Mouse (Mus musculus) spleen, postnatal 4 days (tissue): ENCODE data around the gene Parp9.
"Not testable (repeated sequence)": the region's sequence is repeated elsewhere in the genome, so short reads cannot be mapped to it uniquely, and the experiment has no call there.

ENCODE experiments used
- DNase-seq, 2 experiments: peaks; one replicate each; pipeline ENCODE4 v3.0.0; 2022; ENCODE audit warnings: low spot score in 2 of 2

The Parp9 gene

DNA sequence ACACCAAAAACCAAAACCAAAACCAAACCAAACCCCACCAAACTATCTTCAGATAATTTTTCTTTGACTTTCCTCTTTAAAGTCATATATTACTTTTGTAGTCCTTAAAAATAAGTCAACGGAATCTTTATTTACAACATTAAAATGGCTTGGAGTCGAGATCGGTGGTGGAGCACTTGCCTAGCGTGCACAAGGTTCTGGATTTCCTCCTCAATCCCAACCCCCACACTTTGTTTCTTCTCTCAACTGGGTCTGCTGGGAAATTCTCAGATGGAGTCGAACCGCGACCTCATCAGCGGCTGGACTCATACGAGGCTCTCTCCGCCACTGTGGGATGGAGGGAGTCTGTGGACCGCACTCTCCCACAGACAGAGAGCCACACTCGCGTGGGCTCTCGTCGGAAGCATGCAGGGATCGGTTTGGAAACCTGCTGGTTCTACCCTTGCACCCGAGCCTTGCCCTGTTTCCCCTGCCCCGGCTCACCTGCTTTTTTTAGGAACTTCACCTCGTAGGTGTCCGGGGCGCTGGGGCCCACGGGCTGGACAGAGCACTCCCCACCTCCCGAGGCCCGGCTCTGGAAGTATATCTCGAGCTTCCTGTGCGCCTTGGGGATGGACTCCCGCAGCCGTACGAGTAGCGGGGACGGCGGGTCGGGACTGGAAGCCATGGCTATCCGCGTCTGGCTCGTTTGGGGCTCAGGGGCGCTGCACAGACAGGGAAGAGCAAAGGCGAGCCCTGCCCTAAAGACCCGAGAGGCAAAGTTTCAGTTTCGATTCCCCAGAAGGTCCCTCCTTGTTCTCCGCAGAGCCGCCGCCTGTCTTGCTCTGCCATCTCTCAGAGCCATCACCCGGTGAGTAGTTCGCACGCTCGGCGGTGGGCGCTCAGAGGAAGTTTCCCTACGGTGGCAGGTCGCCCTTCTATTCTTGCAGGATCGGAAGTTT is at the start of gene Parp9, which contains the start of gene Dtx3l:
Gene Parp9, plus strand, starts transcription at position 260 of the 941 bp plus-strand sequence.
Gene Dtx3l, minus strand, starts transcription at position 941 of the 941 bp plus-strand sequence.
- DNase-seq = peak; percentile 66 to 84

- DNase-seq = no peak
These were observed 49.4 kb upstream of the Parp9 start for GRCm38 (mm10) chr16:35888910-35889309.

DNA sequence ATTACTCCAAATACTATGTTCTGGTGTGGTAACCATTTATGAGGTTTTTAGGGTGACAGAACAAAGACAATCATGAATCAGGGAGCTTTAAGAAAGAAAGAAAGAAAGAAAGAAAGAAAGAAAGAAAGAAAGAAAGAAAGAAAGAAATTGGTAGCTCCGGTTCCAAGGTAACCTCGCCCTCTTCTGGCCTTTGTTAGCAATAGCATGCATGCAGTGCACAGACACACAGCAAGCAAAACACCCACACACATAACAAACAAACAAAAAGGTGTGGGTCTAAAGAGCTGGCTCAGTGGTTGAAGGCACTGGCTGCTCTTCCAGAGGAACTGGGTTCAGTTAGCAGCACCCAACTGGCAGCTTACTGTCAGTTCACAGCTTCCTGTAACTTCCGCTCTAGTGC is 47.6 kb upstream of the Parp9 start:
- DNase-seq = no peak

DNA sequence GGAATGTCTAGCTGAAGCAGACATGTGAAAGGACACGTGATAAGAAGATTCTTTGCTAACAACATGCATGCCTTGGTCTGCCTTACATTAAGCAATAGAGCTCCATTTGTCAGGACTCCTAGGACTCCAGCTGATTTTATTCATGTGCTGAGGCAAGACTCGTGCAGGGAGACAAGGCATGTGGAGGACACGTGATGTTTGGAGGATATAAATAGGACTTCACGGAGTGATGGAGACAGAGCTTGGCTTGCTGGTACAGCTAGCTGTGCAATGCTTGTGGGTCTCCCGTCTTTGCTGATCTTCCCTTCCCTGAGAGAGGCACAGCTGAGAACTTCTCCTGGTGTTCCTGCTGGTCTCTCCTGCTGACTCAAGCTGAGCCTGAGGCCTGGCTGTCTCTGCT is 46.7 kb upstream of the Parp9 start:
- not testable (repeated sequence) for DNase-seq

DNA sequence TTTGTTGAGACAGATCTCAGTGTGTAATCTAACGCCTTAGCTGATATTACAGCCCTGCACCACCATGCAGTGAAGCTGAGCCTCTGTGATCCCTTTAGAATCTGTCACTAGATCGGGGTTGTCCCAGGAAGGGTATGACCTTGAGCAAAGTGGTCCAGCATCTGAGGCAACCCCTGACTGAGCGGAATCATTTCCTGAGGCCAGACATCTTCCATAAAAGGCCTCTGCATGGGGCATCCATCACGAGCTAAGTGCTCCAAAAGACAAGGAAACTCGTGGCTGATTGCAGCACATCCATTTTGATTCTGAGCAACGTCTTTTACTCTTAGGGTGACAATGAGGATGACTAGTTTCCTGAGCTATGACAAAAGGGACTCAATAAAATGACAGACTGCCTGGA is 43.3 kb upstream of the Parp9 start:
- no peak for DNase-seq

DNA sequence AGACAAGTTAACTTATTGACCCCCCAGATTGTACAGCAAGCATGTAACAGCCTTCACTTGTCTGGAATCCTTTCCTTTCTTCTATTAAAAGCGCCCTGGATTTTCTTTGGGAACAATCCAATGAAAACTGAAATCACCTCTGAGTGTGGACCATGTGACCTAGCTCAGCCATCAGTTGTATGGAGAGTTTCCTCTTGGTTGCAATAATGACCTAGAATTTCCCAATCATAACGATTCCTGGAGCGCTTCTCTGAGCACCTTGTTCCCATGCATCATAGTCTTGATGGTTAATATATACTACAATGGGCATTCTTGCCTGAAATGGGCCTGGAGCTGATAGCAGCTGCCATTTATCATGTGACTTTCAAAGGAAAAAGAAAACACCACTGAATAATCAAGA is 37.7 kb upstream of the Parp9 start:
- DNase-seq = no peak

DNA sequence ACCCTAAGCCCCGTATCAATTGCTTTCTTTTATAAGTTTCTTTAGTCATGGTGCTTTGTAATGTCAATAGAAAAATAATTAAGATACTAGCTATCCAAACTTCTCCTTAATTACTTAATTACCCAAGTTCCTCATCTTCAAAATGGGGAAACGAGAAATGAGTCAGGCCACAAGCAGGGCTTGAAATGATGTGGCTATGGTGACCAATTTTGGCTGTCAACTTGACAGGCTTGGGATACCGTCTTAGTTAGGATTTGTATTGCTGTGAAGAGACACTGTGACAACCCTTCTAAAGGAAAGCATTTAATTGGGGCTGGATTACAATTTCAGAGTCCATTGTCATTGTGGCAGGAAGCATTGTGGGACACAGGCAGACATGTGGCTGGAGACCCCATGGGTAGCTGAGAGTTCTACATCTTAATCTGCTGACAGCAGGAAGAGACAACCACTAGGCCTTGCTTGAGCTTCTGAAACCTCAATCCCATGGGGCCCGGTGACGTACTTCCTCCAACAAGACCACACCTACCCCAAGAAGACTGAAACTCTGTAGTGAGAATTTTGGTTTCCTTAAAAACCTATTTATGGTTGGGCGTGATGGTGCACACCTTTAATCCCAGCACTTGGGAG is 35.1 kb upstream of the Parp9 start:
- no peak for DNase-seq

DNA sequence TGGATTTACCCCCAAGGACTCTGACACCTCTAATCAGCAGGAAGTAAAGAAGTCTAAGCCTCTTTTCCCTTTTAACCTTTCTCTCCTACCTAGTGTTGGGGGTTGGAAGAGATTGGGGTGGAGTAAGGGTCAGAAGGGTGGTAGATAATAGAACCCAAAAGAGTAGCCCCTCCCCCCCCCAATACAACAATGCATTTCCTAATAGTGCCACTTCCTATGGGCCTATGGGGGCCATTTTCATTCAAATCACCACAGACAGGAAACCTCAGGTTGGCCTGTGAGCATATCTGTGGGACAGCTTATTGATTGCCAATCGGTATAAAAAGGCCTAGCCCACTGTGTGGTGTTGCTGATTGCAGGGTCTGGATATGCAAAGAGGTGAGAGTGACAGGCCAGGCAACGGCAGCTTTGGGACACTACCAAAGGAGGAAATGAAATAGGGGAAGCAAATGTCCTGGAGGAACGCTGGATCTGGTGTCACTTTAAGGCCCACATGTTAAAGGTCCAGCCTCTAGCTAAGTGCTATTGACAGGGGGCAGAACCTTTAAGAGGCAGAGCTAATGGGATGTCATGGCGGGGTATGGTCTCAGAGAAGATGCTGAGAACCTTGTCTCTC is 34.0 kb upstream of the Parp9 start:
- no peak for DNase-seq

DNA sequence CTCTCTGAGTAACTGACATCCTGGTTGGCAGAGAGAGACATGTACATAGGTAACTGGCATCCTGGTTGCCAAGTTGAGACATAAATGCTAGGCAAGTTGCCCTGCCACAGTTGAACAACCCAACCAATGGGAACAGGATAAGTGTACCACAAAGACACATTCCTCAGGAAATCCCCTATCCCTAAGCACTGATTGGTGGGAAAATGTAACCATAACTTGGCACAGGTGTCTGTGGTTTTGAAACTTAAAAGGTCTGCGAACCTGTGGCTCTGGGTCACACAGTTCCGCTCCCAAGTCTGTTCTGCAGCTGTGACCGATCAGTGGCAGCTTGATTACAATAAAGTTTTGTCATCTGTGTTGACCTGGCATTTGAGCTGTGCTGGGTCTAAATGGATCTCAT is 32.9 kb upstream of the Parp9 start:
- no peak for DNase-seq

DNA sequence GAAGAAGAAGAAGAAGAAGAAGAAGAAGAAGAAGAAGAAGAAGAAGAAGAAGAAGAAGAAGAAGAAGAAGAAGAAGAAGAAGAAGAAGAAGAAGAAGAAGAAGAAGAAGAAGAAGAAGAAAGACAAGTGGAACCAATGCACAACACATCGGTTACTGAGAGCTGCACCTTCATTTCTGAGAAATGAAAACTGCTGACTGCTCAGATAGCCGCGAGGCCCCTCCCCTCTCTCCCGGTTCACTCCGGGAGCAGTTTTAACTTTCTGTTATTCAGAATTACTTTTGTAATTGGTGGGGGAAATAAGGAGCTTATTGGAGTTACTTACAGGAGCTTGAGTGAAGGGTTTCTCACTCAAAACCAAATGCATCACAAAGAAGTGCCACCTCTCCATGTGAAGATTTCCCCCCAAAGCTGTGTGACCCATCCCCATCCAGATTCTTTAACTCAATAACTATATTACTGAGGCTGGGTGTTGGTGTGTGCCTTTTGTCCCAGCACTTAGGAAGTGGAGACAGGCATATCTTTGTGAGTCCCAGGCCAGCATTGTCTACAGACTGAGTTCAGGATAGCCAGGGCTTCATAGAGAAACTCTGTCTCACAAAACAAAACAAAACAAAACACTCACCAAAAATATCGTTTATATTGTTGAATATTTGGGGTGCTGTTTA is 32.3 kb upstream of the Parp9 start:
- no peak for DNase-seq

- DNase-seq = no peak
These were observed 31.4 kb upstream of the Parp9 start for GRCm38 (mm10) chr16:35906887-35907286.

- no peak for DNase-seq
These were observed 30.7 kb upstream of the Parp9 start for GRCm38 (mm10) chr16:35907432-35908201.

GRCm38 (mm10) chr16:35911449-35911848 is 26.8 kb upstream of the Parp9 start:
- DNase-seq = no peak

GRCm38 (mm10) chr16:35913526-35913925 is 24.7 kb upstream of the Parp9 start:
- no peak for DNase-seq

DNA sequence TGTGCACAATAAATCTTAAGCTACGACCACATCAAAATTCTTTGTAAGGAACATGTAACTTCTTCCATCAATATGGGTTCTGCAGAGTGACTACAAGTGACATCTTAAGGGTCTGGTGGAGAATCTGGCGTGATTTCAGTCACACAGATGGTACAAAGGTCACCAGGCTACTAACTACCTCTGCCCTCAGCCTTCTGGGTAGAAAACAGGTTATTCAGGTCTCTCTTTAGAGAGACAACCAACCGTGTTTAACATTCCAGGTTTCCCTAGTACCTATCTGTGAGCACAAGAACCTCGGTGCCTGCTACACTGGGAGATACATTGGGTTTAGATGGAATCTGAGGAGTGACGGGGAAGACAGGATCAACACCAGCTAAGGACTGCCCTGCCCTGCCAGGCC is 24.0 kb upstream of the Parp9 start:
- DNase-seq = no peak

- no peak for DNase-seq
These were observed 19.3 kb upstream of the Parp9 start for GRCm38 (mm10) chr16:35918721-35919543.

DNA sequence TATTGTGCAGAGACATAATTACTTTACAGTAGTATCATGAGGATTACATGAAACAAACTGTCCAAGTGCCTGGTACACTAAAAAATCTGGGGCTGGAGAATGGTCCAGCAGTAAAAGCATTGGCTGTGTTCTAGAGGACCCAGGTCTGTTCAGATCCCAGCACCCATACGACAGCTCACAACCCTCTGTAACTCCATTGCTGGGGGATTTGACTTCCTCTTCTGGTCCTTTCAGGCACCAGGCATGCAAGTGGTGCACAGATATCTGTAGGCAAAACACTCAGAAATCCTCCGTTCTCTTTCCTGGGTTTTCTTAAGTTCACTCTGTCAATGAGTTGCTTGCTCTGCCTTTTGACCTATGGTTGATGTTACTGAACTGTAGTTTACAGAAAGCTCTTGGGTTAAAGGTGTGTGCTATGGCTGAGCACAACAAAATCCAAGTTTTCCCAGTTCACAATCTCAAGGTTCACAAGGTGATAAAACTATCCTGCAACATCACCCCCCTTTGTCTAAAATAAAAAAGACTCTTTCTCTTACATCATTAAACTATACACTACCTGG is 16.5 kb upstream of the Parp9 start:
- DNase-seq = no peak

- no peak for DNase-seq
These were observed 15.9 kb upstream of the Parp9 start for GRCm38 (mm10) chr16:35922301-35922895.

DNA sequence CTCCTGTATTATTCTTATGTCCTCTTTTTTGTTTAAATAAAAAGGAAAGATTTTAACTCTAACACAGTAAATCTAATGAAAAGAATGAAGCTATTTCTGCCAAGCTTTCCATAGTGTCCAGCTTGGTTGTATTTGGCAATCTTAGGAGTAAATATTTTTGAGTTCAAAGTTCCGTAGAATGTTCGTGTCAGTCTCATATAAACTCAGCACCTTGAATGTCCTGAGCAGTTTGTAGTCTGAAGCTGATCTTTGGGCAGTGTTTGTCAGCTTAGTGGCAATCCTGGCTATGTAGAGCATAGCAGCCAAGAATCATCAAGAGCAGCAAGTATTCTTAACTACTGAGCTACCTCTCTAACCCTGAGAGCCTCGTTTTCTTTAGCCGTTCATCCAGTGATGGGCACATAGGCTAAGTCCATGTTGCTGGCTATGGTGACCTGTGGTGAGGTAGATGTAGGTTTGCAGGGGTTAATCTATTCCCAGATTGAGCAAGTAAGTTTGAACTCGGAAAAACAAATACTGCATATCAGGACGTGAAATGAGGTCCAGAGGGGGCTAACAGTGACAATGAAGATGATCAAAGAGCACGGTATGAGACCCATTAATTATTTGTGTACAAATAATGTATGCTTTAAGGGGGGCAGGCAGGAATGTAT is 14.6 kb upstream of the Parp9 start:
- no peak for DNase-seq
